Mouse (Mus musculus) hindbrain, embryonic 16.5 days (tissue): ENCODE measurements around the gene Adrm1. TPM values are rescaled to one million over a fixed set of nuclear protein-coding genes. Genes with fewer than 3 reads are reported as not detected.
"Not testable (repeated sequence)": the region's sequence is repeated elsewhere in the genome, so short reads cannot be mapped to it uniquely, and the experiment has no call there.

Source experiments
- ATAC-seq: fragments of 200-750 bp; cut with Nextera tagmentation; 2 replicates; pipeline ENCODE4 v1.8.0; 2017; ENCODE audit warnings: moderate TSS enrichment, moderate library complexity
- H3K27ac ChIP-seq: fragments of 300-500 bp; sonication (generic); 2 replicates; pipeline ENCODE4 v1.5.1; 2014; ENCODE audit warnings: low read depth, mild to moderate bottlenecking, control low read depth, low read length, moderate library complexity
- H3K27me3 ChIP-seq: fragments of 300-500 bp; sonication (generic); replicated peaks from 2 replicates; pipeline ENCODE4 v1.6.1; 2014; ENCODE audit warnings: low read length; ENCODE audit not compliant: control insufficient read depth, insufficient read depth
- H3K36me3 ChIP-seq: fragments of 300-500 bp; sonication (generic); 2 replicates; pipeline ENCODE4 v1.6.1; 2014; ENCODE audit warnings: mild to moderate bottlenecking, low read length, moderate library complexity, mixed read lengths; ENCODE audit not compliant: control insufficient read depth, insufficient read depth
- H3K4me1 ChIP-seq: fragments of 300-500 bp; sonication (generic); 2 replicates; pipeline ENCODE4 v1.6.1; 2014; ENCODE audit warnings: low read depth, low read length; ENCODE audit not compliant: control insufficient read depth, insufficient read depth
- H3K4me2 ChIP-seq: fragments of 300-500 bp; sonication (generic); 2 replicates; pipeline ENCODE4 v1.6.1; 2014; ENCODE audit warnings: mild to moderate bottlenecking, low read length, control low read depth, moderate library complexity
- H3K4me3 ChIP-seq: fragments of 300-500 bp; sonication (generic); 2 replicates; pipeline ENCODE4 v1.5.1; 2014; ENCODE audit warnings: mild to moderate bottlenecking, low read length, control low read depth, moderate library complexity
- H3K9ac ChIP-seq: fragments of 300-500 bp; sonication (generic); 2 replicates; pipeline ENCODE4 v1.6.1; 2014; ENCODE audit warnings: low read depth, mild to moderate bottlenecking, control low read depth, low read length, moderate library complexity
- H3K9me3 ChIP-seq: fragments of 300-500 bp; sonication (generic); 2 replicates; pipeline ENCODE4 v1.6.1; 2014; ENCODE audit warnings: mild to moderate bottlenecking, low read length, moderate library complexity; ENCODE audit not compliant: control insufficient read depth
- WGBS: fragments of 180-500 bp; shearing (Covaris S2); extraction: QIAGEN DNeasy Blood & Tissue Kit; methylation state at CpG from one replicate; pipeline ENCODE4 v1.1.7; 2014; 5-methylcytosine and 5-hydroxymethylcytosine counted together
- polyA plus RNA-seq: library from polyadenylated mRNA; unstranded; fragments of >200 nt; fragmentation: Nextera tagmentation; extraction: Ambion mirVana; gene quantifications from 2 replicates; pipeline ENCODE4 v1.2.1, GENCODE M21; 2015

Adrm1 gene
- polyA plus RNA-seq, 1 experiment from 2014 or later: 193 TPM

GRCm38 (mm10) chr2:180173711-180174110, 2.4 kb downstream of the Adrm1 start:
- not testable (repeated sequence) for H3K9ac ChIP-seq, H3K4me3 ChIP-seq, ATAC-seq, H3K4me2 ChIP-seq, H3K9me3 ChIP-seq, H3K27me3 ChIP-seq, H3K27ac ChIP-seq
- 86% methylated on average over 8 of the region's 8 CpGs for WGBS
- Histone ChIP-seq H3K36me3 (peaks cover 34% of the 10 kb centered on the region), H3K4me1 (peaks cover 15% of the 10 kb centered on the region)

- no peaks in the 10 kb centered on the region for H3K27me3 ChIP-seq
- H3K4me2 ChIP-seq: no peak overlapping the region
- no peak overlapping the region for H3K27ac ChIP-seq
- H3K4me3 ChIP-seq: no peak overlapping the region
- ATAC-seq: no peak
- no peak overlapping the region for H3K9ac ChIP-seq
- H3K4me1 ChIP-seq: peaks cover 15% of the 10 kb centered on the region
- 95% methylated on average over 5 of the region's 5 CpGs for WGBS
- peaks cover 34% of the 10 kb centered on the region for H3K36me3 ChIP-seq
- H3K9me3 ChIP-seq: no peaks in the 10 kb centered on the region
Measured at GRCm38 (mm10) chr2:180174121-180174520, 2.8 kb downstream of the Adrm1 start.

DNA sequence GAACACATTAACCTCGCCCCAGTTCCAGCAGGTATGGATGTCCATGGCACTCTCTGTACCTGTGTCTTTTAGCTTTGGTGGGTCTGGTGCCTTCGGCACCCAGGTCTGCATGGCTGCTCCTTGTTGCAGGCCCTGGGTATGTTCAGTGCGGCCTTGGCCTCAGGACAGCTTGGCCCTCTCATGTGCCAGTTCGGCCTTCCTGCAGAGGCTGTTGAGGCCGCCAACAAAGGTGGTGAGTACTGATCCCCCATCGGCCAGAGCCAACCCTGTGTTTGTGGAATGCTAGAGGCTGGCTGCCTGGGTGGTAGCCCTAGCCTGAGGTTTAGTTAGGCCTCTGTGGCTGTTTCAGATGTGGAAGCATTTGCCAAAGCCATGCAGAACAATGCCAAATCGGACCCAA, 4.4 kb downstream of the Adrm1 start:
- WGBS: 92% methylated on average over 7 of the region's 7 CpGs
- Histone ChIP-seq H3K36me3 (peaks cover 34% of the 10 kb centered on the region), H3K4me1 (peaks cover 15% of the 10 kb centered on the region), H3K4me3 (no peak overlapping the region), H3K27me3 (no peaks in the 10 kb centered on the region), H3K9ac (no peak overlapping the region), H3K4me2 (no peak overlapping the region), H3K27ac (no peak overlapping the region), H3K9me3 (no peaks in the 10 kb centered on the region)
- ATAC-seq: no peak

GRCm38 (mm10) chr2:180181542-180181941, 10.3 kb downstream of the Adrm1 start:
- H3K36me3 ChIP-seq: peaks cover 14% of the 10 kb centered on the region
- H3K9ac ChIP-seq: no peak overlapping the region
- no peaks in the 10 kb centered on the region for H3K4me1 ChIP-seq
- no peak overlapping the region for H3K27ac ChIP-seq
- no peak overlapping the region for H3K4me2 ChIP-seq
- no peak overlapping the region for H3K4me3 ChIP-seq
- H3K27me3 ChIP-seq: no peaks in the 10 kb centered on the region
- no peaks in the 10 kb centered on the region for H3K9me3 ChIP-seq
- WGBS: 91% methylated on average over 9 of the region's 9 CpGs
- no peak for ATAC-seq

DNA sequence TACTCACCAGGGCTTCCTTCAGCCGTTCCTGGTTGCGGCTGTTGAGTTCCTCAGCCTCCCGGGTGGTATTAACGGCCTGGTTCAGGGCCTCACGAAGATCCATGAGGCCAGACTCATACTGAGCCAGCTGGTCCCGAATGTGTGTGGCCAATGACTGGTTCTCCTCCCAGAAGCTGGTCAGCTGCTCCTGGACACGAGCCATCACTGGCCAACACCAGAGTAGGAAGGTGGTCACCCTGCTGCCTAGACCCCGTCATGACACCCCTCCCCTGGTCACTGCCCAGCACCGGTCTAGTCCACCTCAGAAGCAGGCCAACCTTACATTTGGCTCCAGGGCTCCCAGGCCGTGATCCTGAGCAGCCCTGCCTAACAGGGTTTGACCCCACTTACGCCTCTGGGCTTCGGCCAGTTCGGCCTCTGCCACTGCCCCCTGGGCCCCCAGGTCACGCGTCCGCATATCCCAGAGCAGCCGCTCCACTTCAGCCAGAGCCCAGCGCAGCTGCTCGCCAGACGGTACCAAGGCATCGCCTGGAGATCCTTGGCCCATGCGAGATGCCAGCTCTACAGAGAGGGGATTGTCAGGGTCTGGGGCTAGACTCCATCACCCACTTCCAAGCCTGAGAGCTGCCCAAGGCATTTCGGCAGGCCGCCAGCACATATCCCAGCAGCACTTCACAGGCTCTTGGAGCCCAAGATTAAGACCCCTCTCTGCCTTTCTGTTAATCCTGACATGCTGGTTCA, 12.9 kb downstream of the Adrm1 start:
- Histone ChIP-seq H3K27me3 (no peaks in the 10 kb centered on the region), H3K9ac (no peak overlapping the region), H3K36me3 (no peaks in the 10 kb centered on the region), H3K9me3 (no peaks in the 10 kb centered on the region), H3K4me3 (no peak overlapping the region), H3K4me1 (no peaks in the 10 kb centered on the region), H3K4me2 (no peak overlapping the region), H3K27ac (no peak overlapping the region)
- WGBS: 88% methylated on average over 24 of the region's 24 CpGs
- ATAC-seq: no peak

- no peaks in the 10 kb centered on the region for H3K4me1 ChIP-seq
- H3K27me3 ChIP-seq: no peaks in the 10 kb centered on the region
- H3K4me3 ChIP-seq: no peak overlapping the region
- no peak overlapping the region for H3K9ac ChIP-seq
- ATAC-seq: no peak
- 83% methylated on average over 6 of the region's 6 CpGs for WGBS
- no peaks in the 10 kb centered on the region for H3K9me3 ChIP-seq
- H3K36me3 ChIP-seq: no peaks in the 10 kb centered on the region
- no peak overlapping the region for H3K4me2 ChIP-seq
- H3K27ac ChIP-seq: no peak overlapping the region
Measured at GRCm38 (mm10) chr2:180184752-180185109, 13.4 kb downstream of the Adrm1 start.

DNA sequence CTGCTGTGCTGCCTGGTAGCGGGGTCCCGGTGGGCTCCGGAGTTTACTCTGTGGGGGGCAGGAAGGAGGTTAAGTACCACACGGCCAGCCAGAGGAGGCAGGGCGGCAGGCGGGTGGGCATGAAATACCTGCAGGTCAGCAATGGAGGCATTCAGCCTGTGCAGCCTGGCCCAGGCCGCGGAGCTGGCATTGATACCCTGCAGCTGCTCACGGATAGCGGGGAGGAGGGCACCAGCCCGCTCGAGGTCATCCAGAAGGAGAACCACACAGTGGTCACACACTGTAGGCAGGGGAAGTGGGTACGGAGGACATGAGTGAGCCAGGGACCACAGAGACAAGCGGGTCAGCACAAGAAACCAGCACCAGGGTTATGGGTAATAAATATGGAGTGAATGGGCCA, 14.4 kb downstream of the Adrm1 start:
- Histone ChIP-seq H3K27me3 (no peaks in the 10 kb centered on the region), H3K27ac (no peak overlapping the region), H3K4me1 (no peaks in the 10 kb centered on the region), H3K4me3 (no peak overlapping the region), H3K4me2 (no peak overlapping the region), H3K9ac (no peak overlapping the region), H3K36me3 (no peaks in the 10 kb centered on the region), H3K9me3 (no peaks in the 10 kb centered on the region)
- WGBS: 89% methylated on average over 14 of the region's 14 CpGs
- ATAC-seq: no peak

- no peaks in the 10 kb centered on the region for H3K9me3 ChIP-seq
- H3K4me3 ChIP-seq: no peak overlapping the region
- H3K27ac ChIP-seq: no peak overlapping the region
- no peak overlapping the region for H3K4me2 ChIP-seq
- no peaks in the 10 kb centered on the region for H3K27me3 ChIP-seq
- H3K4me1 ChIP-seq: no peaks in the 10 kb centered on the region
- WGBS: 76% methylated on average over 11 of the region's 11 CpGs
- no peaks in the 10 kb centered on the region for H3K36me3 ChIP-seq
- no peak for ATAC-seq
- no peak overlapping the region for H3K9ac ChIP-seq
Measured at GRCm38 (mm10) chr2:180187362-180187761, 16.1 kb downstream of the Adrm1 start.

DNA sequence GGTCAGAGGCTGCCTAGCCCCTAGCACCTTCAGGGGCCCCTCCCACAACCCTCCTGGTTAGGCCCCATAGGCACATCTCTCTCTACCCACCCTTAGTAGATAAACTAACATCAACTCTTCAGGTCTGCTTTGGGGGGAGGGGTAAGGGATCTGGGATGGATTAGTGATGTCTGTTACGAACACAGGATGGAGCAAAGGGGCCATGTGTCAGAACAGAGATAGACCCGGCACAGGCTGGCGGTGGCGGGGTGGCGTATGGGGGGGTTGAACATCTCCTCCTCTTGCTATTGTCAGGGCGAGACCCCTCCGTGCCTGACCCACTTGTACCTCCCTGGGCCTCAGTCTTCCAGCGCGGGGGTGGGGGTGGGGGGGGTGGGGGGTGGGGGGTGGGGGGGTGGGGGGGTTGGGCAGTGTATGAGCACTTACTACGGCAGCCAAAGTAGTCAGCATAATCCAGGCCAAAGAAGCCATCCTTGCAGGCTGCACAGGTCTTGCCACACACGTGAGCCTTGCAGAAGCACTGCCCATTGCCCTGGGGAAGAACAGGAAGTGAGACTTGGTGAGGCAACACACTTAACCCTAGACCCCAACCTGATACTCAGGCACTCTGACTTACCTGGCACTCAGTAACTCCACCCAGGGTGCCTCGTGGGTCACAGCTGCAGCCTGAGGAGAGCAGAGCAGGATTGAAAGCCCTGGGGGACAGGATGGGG, 25.5 kb downstream of the Adrm1 start:
- no peak overlapping the region for H3K27ac ChIP-seq
- no peaks in the 10 kb centered on the region for H3K36me3 ChIP-seq
- no peaks in the 10 kb centered on the region; the same call in 1 of the 2 replicates for H3K4me1 ChIP-seq
- H3K4me2 ChIP-seq: no peak overlapping the region
- no peak; the same call in 1 of the 2 replicates for ATAC-seq
- no peaks in the 10 kb centered on the region for H3K27me3 ChIP-seq
- H3K9ac ChIP-seq: no peak overlapping the region
- 77% methylated on average over 12 of the region's 12 CpGs for WGBS
- no peaks in the 10 kb centered on the region for H3K9me3 ChIP-seq
- no peak overlapping the region for H3K4me3 ChIP-seq
